Mouse (Mus musculus) cerebellum, adult 11-12 months (tissue): ENCODE results near the gene Tmbim7.
"Not testable (repeated sequence)": the region's sequence is repeated elsewhere in the genome, so short reads cannot be mapped to it uniquely, and the experiment has no call there.

Source experiments
- DNase-seq: peaks from one replicate; pipeline ENCODE4 v3.0.0; 2022

Gene Tmbim7

DNA sequence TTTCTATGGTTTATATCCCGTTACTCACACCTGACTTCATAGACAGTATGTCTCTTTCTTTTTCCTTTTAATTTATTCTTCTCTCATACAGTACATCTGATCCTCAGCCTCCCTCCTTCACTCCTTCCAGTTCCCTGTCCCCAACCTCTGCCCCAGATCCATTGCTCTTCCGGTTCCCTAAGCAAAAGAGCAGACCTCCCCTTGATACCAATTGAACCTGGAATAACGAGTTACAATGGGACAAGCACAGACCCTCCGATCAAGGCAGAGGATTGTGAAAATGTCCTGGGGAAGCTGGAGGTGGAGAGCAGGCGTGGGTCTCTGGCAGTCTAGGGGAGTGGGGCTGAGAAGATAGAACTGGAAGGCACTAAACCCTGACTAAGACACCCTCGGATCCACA is at the start of gene Tmbim7:
TSS of gene Tmbim7 (plus strand) at position 301 of the 400 bp plus-strand sequence.
- no peak for DNase-seq

DNA sequence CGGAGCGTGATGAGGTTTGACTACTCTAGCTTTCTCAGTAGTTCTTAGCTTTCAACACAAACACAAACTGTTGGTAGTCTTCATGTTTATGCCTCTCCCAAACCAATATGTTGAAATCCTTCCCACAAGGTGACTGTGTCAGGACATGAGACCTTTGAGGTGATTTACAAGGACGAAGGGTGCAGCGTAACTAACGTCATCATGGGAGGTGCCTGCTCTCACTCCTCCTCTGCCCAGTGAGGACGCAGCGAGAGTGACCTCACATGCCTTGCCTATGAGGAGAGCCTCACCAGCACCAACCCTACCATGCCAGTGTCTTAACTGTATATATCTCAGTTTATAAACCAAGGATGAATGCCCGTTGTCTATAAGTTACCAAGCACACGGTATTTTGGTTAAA is 43.9 kb upstream of the Tmbim7 start:
- no peak for DNase-seq

DNA sequence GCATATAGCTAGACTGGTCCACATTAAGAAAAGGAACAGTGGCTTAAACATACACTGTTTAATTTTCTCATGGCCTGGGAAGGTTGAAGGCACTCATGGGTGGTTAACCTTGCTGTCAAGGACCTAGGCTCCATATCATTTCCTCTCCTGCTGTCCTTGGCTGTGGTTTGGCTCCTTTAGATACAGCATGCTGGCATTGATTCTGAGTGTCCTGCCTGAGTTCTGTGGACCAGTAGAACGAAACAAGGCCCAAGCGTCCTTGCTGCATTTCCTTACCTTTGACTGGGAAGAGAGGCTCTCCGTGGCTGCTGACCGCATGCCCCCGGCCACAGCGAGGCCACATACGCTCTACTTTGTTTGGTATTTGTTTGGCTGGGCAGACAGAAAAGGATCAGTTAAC is 41.7 kb upstream of the Tmbim7 start:
- no peak for DNase-seq

DNA sequence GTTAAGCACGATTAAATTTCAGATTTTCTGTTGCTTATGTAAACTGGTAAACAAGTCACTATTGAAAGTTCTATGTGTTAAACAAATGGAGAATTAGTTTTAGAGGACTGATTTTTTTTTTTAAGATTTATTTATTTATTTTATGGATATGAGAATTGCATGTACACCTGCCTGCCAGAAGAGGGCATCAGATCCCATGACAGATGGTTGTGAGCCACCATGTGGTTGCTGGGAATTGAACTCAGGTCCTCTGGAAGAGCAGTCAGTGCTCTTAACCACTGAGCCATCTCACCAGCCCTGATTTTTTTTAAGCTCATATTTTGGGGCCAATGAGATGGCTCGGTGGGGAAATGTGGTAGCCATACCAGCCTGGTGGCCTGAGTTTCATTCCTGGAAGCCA is 39.1 kb upstream of the Tmbim7 start:
- not testable (repeated sequence) for DNase-seq

DNA sequence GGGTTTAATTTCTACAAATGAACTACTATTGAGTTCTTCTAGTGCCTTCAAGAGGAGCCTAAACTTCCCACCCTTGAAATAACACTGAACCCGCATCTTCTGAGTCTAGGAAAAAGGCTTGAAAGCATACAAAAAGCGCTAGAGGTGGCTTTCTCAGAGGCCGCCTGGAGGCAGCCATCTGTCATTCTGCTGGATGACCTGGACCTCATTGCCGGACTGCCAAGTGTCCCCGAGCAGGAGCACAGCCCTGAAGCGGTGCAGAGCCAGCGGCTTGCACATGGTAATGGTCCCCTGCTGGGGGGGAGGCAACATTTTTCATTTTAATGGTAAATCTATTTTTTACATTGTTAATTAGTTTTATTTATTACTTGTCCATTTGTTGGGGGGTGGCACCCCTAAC is 30.5 kb upstream of the Tmbim7 start:
- peak; percentile 83 for DNase-seq

DNA sequence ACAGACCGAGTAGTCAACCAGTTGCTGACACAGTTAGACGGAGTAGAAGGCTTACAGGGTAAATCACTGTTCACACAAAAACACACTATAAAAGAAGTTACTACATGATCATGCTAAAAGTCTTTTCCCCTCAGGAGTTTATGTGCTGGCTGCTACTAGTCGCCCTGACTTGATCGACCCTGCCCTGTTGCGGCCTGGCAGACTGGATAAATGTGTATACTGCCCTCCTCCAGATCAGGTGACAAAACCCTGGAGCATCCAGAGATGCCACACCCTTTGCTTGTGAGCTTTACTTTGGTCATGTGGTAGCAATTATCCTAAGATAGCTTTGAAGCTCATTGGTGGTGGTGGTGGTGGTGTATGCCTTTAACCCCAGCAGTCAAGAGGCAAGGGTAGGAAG is 20.9 kb upstream of the Tmbim7 start:
- DNase-seq: no peak

DNA sequence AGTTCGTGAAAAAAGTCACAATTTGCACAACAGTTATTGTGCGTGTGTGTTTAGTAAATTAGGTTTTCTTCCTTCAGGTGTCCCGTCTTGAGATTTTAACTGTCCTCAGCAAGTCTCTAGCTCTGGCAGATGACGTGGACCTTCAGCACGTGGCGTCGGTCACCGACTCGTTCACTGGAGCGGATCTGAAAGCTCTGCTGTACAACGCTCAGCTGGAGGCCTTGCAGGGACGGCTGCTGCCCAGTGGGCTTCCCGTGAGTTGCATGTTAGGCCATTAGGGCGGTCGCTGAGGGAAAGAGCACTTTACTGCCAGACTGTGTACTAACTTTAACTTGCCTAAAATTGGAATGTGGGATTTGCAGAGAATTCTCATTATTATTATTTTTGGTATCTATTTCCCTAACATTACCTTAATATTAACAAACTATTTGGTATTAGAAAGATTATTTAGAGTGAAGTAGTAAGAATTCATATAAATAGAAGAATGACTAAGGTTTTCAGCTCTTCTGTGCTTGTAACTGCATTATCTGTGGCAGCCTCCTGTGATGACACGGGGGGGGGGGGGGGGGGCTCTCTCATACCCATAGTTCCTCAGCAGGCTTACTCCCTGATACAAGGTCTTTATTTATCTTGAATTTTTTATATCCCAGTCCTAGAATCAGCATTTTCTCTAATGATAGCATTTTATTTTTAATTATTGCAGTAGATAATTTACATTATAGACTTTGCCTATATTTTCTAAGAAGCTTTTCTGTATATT is 19.3 kb upstream of the Tmbim7 start:
- DNase-seq: no peak

DNA sequence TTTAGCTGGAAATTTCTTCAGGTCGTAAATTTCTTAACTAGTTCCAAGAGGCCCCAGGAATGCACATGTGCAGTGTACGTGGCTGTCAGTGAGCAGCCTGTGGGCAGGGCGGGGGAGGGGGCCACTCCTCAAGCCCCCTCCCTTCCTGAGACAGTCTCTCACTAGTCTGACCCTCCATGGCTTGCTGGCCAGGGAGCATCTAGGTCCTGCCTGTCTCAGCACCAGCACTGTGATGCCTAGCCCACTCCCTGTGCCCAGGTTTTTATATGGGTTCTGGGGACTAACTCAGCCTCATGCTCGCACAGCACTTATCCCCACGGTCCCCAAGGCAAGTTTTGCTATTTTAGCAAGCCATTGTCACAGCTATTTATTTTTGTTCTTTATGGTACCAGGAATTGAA is 18.7 kb upstream of the Tmbim7 start:
- DNase-seq: no peak

DNA sequence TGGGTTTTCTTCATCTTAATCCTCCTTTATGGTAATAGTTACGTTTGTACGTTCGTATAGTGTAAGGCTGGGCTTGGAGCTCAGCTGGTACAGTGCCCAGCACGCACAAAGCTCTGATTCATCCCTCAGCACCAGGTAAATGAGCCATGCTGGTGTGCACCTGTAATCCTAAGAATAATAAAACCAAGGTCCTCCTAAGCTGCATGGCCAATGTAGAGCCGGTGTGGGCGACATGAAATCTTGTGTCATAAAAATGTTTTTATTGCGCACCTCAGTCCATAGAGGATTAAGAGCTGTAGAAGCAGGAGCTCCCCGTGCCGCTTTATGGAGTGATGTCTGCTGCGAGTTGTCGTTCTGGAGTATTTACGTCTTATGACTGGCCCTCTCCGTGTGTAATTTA is 17.7 kb upstream of the Tmbim7 start:
- DNase-seq: no peak

DNA sequence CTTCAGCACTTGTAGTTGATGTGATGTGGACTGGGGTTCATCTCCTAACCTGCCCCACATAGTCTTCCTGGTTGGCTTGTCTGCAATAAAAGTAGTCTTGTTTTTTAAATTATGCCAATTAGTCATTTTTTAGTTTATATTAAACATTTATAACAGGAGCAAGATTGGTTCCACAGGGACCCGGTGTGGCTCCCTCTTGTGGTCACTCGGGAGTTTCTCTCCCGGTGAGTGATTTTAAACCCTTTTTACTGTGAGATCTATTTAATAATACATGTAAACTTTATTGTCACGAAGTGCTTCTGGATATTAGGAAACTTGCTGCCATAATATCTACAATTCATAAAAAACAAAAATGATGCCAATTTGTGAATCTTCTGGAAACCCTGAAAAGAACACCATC is 17.0 kb upstream of the Tmbim7 start:
- no peak for DNase-seq

DNA sequence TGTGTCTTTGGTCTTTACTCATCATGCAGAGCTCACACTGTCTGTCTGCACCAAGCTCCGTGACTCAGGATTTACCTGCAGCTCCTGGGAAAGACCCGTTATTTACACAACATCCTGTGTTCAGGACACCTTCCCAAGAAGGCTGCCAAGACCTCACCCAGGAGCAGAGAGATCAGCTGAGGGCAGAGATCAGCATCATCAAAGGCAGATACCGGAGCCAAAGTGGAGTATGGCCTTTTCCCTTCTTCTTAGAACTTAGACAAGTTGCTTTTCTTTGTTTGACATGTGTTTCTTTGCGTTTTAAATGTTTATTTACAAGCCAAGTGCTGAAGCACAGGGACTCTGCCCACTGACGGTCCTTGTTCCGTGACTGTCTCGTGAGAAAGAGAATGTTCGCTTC is 15.7 kb upstream of the Tmbim7 start:
- no peak for DNase-seq

DNA sequence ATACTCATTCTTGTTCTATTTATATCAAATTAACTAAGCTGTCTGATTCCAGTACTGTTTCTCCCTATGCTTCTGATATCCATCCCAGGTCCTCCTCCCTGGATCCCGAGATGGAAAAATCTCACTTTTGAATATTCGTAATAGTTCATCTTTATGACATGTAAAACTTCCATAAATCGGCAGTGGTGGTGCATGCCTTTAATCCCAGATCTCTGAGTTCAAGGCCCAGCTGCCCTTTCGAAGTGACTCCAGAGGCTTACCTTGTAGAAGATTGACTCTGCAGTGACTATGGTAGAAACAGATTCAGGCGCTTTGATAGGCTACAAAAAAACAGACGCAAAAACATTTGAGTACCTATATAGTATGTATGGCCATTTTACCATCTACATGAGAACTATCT is 6.4 kb upstream of the Tmbim7 start:
- DNase-seq: no peak

DNA sequence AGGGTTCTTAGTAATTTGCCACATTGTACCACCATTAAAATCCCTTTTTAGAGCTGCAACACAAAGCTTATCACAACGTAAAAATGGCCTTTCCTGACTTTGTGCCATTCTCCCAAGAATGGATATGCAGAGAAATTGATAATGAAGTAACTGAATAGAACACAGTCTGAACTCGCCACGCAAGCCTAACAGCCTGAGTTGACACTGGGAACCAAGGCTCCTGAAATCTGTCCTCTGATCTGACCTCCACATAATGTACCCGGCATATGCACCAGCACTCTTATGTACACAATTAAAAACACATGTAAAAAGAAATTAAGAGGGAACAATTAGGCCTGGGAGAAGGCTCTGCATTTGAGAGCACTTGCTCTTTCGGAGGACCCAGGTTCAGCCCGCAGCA is 5.7 kb upstream of the Tmbim7 start:
- no peak for DNase-seq

DNA sequence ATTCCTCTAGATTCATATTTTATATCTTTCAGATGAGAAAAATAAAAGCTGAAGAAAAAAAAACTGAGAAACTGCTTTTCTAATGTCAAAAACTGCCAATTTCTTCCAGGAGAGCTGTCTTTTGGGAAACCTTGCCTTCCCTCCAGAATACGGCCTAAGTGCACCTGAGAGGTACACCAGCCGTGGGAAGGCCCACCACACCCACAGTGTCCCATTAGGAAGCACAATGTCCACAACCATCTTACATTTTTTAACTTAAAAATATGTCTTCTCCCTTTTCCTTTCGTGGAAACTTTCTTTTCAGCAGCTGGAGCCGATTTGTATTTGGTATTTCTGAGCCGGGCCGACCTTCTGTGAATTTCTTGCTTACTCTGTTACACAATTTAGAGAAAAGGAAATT is 4.4 kb upstream of the Tmbim7 start:
- DNase-seq: no peak

DNA sequence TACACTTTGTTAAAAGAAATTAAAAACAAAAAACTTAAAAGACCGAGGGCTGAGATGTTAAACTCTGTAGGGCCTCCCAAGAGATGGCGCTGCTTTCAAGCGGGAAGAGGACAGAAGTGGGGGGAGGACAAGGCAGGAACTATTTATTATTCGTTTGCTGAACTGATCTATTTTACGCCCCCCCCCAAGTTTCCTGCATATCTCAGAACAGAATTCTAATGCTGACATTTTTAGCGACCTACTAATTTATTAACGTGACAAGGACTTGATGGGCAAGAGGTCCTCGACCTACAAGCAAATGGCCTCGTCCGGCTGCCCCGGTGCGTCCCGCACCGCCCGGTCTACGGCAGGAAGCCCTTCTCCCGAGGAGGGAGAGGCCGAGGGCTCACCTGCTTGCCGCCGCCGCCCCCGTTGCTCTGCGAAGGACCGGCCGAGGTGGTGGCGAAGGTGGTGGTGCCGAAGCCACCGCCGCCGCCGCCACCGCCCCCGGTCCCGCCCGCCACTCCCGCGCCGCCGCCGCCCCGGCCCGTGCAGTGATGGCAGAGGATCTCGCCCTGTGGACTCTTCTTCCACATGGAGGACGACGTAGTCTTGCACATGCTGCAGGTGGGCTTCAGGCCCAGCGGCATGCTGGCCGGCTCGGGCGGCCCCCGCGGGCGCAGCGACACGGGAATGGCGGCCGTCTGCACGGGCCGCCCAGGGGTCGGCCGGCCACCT is 3.8 kb upstream of the Tmbim7 start:
- peak; percentile 53 for DNase-seq

DNA sequence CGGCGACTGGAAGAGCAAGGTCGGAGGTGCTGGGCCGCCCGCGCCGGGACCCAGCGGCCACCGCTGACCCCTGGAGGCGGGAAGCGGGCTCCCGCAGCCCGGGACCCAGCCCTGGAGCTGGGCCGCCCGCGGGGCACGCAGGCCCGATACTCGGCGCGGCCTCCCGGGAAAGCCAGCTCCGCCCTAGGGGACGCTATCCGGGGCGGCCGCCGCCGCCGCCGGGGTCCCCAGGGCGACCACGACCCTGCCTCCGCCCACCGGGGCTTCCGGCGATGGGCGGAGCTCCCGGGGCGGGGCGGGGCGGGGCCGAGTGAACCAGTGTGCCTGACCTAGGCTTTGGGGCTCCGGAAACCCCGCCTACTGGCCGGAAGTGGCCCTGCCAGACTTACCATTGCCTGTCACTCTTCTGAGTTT is 3.3 kb upstream of the Tmbim7 start:
- DNase-seq: peak; percentile 92

DNA sequence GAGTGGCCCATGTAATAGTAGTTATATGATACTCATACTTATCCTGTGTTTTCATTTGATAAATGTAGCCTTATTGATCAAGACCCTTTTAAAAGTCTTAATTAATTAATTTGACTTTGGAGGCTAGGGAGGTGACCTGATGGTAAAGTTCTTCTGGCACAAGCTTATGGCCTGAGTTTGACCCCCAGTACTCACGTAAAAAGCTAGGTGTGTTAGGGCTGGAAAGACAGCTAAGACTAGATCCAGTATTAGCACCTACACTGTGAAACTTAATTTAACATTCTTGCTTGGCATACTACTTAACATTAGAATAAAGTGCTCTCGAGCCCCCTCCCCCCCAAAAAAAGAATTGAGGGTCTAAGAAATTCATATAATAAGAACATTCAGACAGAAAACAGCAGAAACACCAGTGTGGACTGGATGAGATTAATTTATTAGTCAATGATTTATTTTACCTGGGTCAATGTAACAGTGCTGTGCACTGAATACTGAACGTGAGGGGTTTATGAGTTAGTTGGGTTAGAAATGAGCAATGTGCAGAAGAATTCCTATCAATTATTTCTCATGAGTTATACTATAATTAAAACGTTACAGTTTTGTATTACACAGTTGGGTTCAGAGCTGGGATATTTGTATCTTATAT is 2.7 kb upstream of the Tmbim7 start:
- DNase-seq: peak; percentile 16

DNA sequence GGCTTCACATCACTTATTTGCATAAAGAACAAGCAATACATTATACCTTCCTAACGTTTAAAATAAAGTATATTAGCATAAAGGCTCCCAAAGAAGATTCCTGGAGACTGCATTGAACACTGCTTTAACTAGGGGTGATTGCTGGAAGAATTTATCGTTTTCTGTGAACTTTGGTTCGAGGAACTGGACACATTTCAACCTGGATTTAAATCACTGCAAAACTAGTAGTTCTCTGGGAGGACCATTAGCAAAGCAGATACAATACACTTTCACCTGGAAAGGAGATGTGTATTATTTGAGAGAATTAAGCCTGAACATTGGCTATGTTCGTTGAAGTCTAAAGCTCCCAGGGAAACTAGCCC is 2.2 kb upstream of the Tmbim7 start:
- no peak for DNase-seq

DNA sequence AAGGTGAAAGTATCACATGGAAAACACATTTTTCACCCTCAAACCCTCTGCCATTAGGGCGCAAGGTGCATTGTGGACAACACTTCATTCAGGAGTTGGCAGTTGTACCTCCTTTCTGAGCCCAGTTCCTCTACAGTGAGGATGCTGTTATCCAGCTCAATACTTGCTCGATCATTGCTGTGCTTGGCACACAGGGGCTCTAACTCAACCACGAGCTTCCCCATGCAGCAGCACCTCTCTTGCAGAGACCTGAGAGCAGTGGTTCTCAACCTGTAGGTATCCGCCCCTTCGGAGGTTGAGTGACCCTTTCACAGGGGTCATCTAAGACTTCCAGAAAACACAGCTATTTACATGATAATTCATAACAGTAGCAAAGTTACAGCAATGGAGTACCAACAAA is 640 bp downstream of the Tmbim7 start:
- DNase-seq: no peak

DNA sequence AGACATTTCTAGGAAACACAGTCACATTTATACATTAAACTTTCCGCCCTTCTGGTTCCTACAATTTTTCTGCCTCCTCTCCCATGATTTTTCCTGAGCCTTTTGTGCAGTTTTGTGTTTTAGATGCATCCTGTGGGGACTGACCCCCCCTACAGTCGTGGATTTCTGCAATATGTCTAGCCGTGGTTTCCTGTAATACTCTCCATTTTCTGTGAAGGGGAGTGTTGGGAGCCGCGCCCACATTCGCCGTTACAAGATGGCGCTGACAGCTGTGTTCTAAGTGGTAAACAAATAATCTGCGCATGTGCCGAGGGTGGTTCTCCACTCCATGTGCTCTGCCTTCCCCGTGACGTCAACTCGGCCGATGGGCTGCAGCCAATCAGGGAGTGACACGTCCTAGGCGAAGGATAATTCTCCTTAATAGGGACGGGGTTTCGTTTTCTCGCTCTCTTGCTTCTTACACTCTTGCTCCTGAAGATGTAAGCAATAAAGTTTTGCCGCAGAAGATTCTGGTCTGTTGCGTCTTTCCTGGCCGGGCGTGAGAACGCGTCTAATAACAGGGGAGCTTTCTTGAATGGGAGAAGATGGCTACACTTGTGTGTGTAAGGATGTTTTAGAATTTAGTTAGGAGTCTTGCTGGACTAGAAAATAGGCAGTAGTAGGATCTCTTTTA is 2.1 kb downstream of the Tmbim7 start:
- not testable (repeated sequence) for DNase-seq

DNA sequence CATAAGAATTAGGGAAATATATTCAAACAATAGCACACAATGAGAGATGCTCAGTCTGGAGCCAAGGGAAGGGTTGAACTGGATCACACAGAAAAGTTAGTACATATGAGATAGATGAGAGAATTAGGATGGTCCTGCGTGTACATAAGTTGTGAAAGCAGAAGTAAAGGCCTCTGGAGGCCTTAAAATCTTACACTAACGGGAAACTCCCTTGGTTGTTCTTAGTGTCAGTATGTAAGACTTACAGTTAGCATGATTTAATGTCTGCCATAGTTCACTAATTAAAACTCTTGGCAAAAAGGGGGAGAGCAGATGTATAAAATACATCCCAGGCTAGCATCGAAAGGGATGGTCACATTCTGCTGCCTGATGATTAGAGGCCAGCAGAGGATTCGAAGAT is 2.8 kb downstream of the Tmbim7 start:
- DNase-seq: no peak

DNA sequence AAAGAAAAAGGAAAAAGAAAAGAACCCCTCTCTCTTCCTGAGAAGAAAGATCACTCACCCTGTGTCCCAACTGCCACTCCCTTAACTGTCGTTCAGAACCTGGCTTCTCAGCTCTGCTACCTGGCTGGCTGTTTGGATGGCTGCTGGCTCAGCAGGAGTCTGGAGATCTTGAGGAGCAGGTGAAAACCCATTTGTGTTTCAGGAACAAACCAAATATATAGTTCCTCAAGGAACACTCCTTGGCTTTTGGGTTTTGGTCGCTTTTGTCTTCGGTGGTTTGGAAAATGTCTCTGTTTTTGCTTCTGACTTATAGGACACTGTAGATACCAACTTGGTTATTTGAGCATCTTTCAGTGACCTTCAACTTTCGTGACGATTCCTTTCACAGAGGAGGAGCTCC is 6.1 kb downstream of the Tmbim7 start, which contains the start of gene Gatad1:
TSS of gene Gatad1 (minus strand) at position 101 of the 400 bp plus-strand sequence.
- no peak for DNase-seq

DNA sequence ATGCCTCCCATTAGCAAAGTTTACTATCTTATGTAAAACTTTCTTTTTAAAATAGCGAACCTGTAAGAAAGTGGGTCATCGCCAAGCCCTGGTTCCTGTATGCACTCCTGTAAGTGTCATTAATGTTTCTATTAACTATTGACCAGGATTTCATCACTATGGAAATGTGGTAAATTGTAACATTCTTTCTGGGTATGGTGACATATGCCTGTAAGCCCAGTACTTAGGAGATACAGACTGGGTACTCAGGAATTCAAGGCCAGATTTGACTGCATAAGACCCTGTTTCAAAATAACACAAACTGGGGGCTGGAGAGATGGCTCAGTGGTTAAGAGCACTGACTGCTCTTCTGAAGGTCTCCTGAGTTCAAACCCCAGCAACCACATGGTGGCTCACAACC is 14.2 kb downstream of the Tmbim7 start:
- no peak for DNase-seq

DNA sequence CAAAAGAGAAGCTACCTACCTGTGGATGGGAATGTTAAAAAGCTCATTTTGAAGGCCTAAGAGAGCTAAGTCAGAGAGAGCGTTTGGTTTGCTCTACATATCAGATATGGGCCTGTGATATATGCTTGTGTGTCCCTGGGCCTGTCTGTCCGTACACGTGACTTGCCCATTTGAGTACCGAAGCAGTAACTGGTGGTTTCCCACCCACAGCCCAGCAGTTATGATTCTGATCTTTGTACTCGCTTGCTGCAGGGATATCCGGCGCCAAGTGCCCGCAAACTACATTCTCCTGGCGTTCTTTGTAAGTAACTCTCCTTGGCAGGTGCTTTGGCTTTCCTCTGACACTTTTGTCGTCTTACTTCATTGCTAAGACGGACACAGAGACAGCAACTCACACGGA is 15.6 kb downstream of the Tmbim7 start:
- no peak for DNase-seq
